ENCODE assay signal across 8 mouse cellular contexts in genomic region chr11:4894848-4895816, GRCm38 (mm10). TPM values are rescaled to one million over a fixed set of nuclear protein-coding genes. Genes with fewer than 3 reads are reported as not detected.
DNase-seq lines count a peak whose midpoint lies in the region; ATAC-seq lines count a peak whose summit lies in the region.

Thoc5 (plus strand) TSS chr11:4895320.

- H3K9me3 ChIP-seq in hindbrain, embryonic 15.5 days, result no peaks in the 10 kb centered on the region

- H3K4me1 ChIP-seq in hindbrain, embryonic 15.5 days (replicated peaks), result peaks cover 12% of the 10 kb centered on the region

- H3K36me3 ChIP-seq in hindbrain, embryonic 15.5 days, result peaks cover 48% of the 10 kb centered on the region

- peak within 1 kb of the TSS; percentile 72 for H3K4me2 ChIP-seq in hindbrain, embryonic 15.5 days

- WGBS in hindbrain, embryonic 15.5 days, result 3% methylated on average over 52 of the region's 52 CpGs

- peak; percentile 95 for ATAC-seq in hindbrain, embryonic 15.5 days (ENCODE audit: low FRiP score, low read depth)

- peak within 1 kb of the TSS; percentile 87 for H3K27ac ChIP-seq in hindbrain, embryonic 15.5 days (replicated peaks)

- H3K4me3 ChIP-seq in hindbrain, embryonic 15.5 days, result peak within 1 kb of the TSS; percentile 76

- peak; percentile 94 for DNase-seq in R1 (ENCODE audit: low read depth, low spot score)
- DNase-seq in cerebellum, postnatal 25 days, result peak; percentile 84 to 88
- DNase-seq in frontal cortex, postnatal 36 days (ENCODE audit: low spot score in 2 of 2), result peak; percentile 85
- peak; percentile 69 for DNase-seq in left cerebral cortex, adult 11 months (ENCODE audit: low spot score)
- peak; percentile 84 to 86 for DNase-seq in lung, postnatal 4 days
- peak; percentile 78 for DNase-seq in retina, postnatal 7 days (ENCODE audit: low read depth, low spot score)
- DNase-seq in urinary bladder, adult 2 months (ENCODE audit: low spot score), result peak; percentile 56

- peak within 1 kb of the TSS; percentile 77 for H3K9ac ChIP-seq in hindbrain, embryonic 15.5 days

- H3K27me3 ChIP-seq in hindbrain, embryonic 15.5 days, result no peaks in the 10 kb centered on the region

RNA-seq across cellular contexts. Expression of gene Thoc5, which starts in this region (rescaled TPM):
- 48.7 and 51.4 TPM in 2 replicates for polyA plus RNA-seq in hindbrain, embryonic 15.5 days (2015; fragmentation: Nextera tagmentation; extraction: Ambion mirVana)
- polyA plus RNA-seq in urinary bladder, adult 2 months (2012; rRNA removed), result 34.2 and 35.6 TPM in 2 replicates

Comparison
In these comparisons a context has a peak if more than half of its experiments do, and no peak if none do; other contexts are left out.
1. Peak in every context shown above with its lines: DNase-seq, ATAC-seq, H3K4me3 ChIP-seq and H3K27ac ChIP-seq.